Mouse (Mus musculus) stomach, postnatal 0 days (tissue): ENCODE measurements around the gene Mut. TPM values are rescaled to one million over a fixed set of nuclear protein-coding genes. Genes with fewer than 3 reads are reported as not detected.

Source experiments
- ATAC-seq: fragments of 200-750 bp; cut with Nextera tagmentation; 2 replicates; pipeline ENCODE4 v1.8.0; 2017; ENCODE audit not compliant: low FRiP score, low TSS enrichment
- DNase-seq: peaks from one replicate; pipeline ENCODE4 v3.0.0-alpha.2; 2016; ENCODE audit warnings: low spot score
- H3K27ac ChIP-seq: fragments of 300-500 bp; sonication (generic); replicated peaks from 2 replicates; pipeline ENCODE4 v1.5.1; 2014; ENCODE audit warnings: mild to moderate bottlenecking, control low read depth
- H3K27me3 ChIP-seq: fragments of 300-500 bp; sonication (generic); 2 replicates; pipeline ENCODE4 v1.6.1; 2014; ENCODE audit warnings: low read length; ENCODE audit not compliant: control insufficient read depth, insufficient read depth
- H3K36me3 ChIP-seq: fragments of 300-500 bp; sonication (generic); 2 replicates; pipeline ENCODE4 v1.6.1; 2014; ENCODE audit warnings: low read length, mixed read lengths; ENCODE audit not compliant: control insufficient read depth, insufficient read depth
- H3K4me1 ChIP-seq: fragments of 300-500 bp; sonication (generic); replicated peaks from 2 replicates; pipeline ENCODE4 v1.6.1; 2014; ENCODE audit warnings: antibody characterized with exemption; ENCODE audit not compliant: control insufficient read depth, insufficient read depth
- H3K4me2 ChIP-seq: fragments of 300-500 bp; sonication (generic); replicated peaks from 2 replicates; pipeline ENCODE4 v1.6.1; 2014; ENCODE audit warnings: low read depth, mild to moderate bottlenecking, control low read depth, moderate library complexity
- H3K4me3 ChIP-seq: fragments of 300-500 bp; sonication (generic); 2 replicates; pipeline ENCODE4 v1.5.1; 2014; ENCODE audit warnings: low read depth, low read length, control low read depth
- H3K9ac ChIP-seq: fragments of 300-500 bp; sonication (generic); 2 replicates; pipeline ENCODE4 v1.6.1; 2014; ENCODE audit warnings: mild to moderate bottlenecking, low read length, control low read depth, mixed read lengths
- H3K9me3 ChIP-seq: fragments of 300-500 bp; sonication (generic); 2 replicates; pipeline ENCODE4 v1.6.1; 2016; ENCODE audit warnings: low read length; ENCODE audit not compliant: control insufficient read depth
- CTCF ChIP-seq: IDR thresholded peaks from 2 replicates; pipeline ENCODE4 v1.5.1; 2016; ENCODE audit warnings: antibody characterized with exemption, low read depth, mild to moderate bottlenecking, moderate library complexity
- EP300 ChIP-seq: optimal IDR thresholded peaks from 2 replicates; pipeline ENCODE3; 2016; ENCODE audit warnings: antibody characterized with exemption
- WGBS: fragments of 180-500 bp; shearing (Covaris S2); extraction: QIAGEN DNeasy Blood & Tissue Kit; methylation state at CpG from one replicate; pipeline ENCODE4 v1.1.7; 2014; 5-methylcytosine and 5-hydroxymethylcytosine counted together
- polyA plus RNA-seq: library from polyadenylated mRNA; unstranded; fragments of >200 nt; fragmentation: Nextera tagmentation; extraction: Ambion mirVana; gene quantifications from 2 replicates; pipeline ENCODE4 v1.2.1, GENCODE M21; 2015

Mut gene
- polyA plus RNA-seq, 1 experiment from 2014 or later = 26.0 TPM

- no peaks in the 10 kb centered on the region for H3K9me3 ChIP-seq
- no peak overlapping the region for H3K4me2 ChIP-seq
- H3K4me1 ChIP-seq = no peaks in the 10 kb centered on the region
- 66% methylated on average over 3 of the region's 3 CpGs for WGBS
- no peaks in the 10 kb centered on the region for H3K27me3 ChIP-seq
- no peak overlapping the region for H3K27ac ChIP-seq
- no peak for DNase-seq
- H3K9ac ChIP-seq = no peak overlapping the region
- no peak for TF ChIP-seq EP300
- TF ChIP-seq CTCF = no peak
- H3K36me3 ChIP-seq = peaks cover 14% of the 10 kb centered on the region
- H3K4me3 ChIP-seq = no peak overlapping the region
- no peak; the same call in 1 of the 2 replicates for ATAC-seq
Observed at GRCm38 (mm10) chr17:40948518-40948917, 14.0 kb downstream of the Mut start.

GRCm38 (mm10) chr17:40977914-40978313 lies 43.4 kb downstream of the Mut start:
- TF ChIP-seq CTCF (peak; percentile 61), EP300 (no peak)
- DNase-seq = no peak
- no peak for ATAC-seq
- no peak overlapping the region for H3K4me2 ChIP-seq
- no peaks in the 10 kb centered on the region for H3K36me3 ChIP-seq
- H3K27me3 ChIP-seq = no peaks in the 10 kb centered on the region
- H3K4me3 ChIP-seq = no peak overlapping the region
- H3K9me3 ChIP-seq = no peaks in the 10 kb centered on the region
- H3K4me1 ChIP-seq = no peaks in the 10 kb centered on the region
- 71% methylated on average over 11 of the region's 11 CpGs for WGBS
- no peak overlapping the region for H3K9ac ChIP-seq
- H3K27ac ChIP-seq = no peak overlapping the region

- ATAC-seq = no peak
- H3K9me3 ChIP-seq = no peaks in the 10 kb centered on the region
- no peak for DNase-seq
- H3K4me1 ChIP-seq = no peaks in the 10 kb centered on the region
- H3K9ac ChIP-seq = no peak overlapping the region
- no peaks in the 10 kb centered on the region for H3K27me3 ChIP-seq
- TF ChIP-seq EP300 (no peak), CTCF (no peak)
- H3K27ac ChIP-seq = no peak overlapping the region
- 36% methylated on average over 3 of the region's 3 CpGs for WGBS
- H3K4me2 ChIP-seq = no peak overlapping the region
- no peaks in the 10 kb centered on the region for H3K36me3 ChIP-seq
- H3K4me3 ChIP-seq = no peak overlapping the region
Observed at GRCm38 (mm10) chr17:40992102-40992501, 57.6 kb downstream of the Mut start.

Other genes with a start within 250 kb of the Mut start
- gene Esp1, start 207.6 kb upstream of the Mut start, polyA plus RNA-seq = not detected in 2 replicates
- not detected in 2 replicates for gene Crisp2, start 127.7 kb upstream of the Mut start, polyA plus RNA-seq
- gene Rhag, start 123.6 kb upstream of the Mut start, polyA plus RNA-seq = 0.15 and 0.16 TPM in 2 replicates
- 5.7 and 6.0 TPM in 2 replicates for gene 9130008F23Rik, start 54.1 kb upstream of the Mut start, polyA plus RNA-seq
- gene Glyatl3, start 20.3 kb upstream of the Mut start, polyA plus RNA-seq = not detected in 2 replicates
- gene Cenpq, start 362 bp downstream of the Mut start, polyA plus RNA-seq = 8.0 and 10.0 TPM in 2 replicates